Mouse (Mus musculus): ENCODE results near the gene Zfp941.
A peak's percentile ranks its signal among the peaks of the same experiment; 100 is the strongest.

DNA sequence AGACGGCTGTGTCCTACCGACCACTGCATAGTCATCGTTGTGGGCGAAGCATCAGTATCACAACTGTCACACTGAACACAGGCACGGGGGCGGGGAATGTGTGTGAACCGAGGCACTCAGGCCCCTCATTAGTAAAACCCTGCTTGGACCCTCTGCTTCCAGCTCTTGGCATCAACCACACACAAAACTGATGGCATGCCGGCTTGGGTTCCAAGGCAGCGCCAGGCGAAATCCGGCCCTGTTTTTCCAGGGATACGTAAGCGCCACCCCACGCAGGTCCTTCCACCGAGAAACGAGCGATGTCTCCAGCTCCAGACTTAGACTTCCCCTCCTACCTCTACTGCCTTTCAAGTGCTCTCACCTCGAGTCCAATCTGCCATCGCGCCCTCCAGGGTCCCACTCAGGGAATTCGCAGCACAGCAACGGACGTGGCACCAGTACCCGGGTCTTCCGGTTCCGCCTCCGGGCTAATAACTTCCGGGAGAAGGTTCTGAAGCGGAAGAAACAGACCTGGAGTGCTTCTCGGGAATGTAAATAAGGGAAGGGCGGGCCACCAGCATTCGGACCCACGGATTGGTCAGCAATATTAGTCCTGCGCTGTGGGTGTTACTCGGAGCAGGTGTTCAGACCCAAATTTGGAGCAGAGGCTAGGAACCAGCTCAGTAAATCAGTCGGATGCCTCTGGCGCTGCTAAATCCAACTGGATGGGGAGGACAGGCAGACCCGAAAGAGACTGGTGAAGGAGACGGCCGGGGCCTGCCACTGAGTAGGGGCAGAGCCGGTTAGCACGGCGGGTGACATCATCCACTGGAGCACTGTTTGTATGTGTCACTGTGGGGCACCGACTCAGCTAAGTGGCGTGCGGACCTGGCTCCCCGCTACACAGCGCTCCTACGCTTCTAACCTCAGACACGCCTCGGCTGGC, 34.1 kb upstream of the Zfp941 start, which contains the start of gene Gm45785:
- TF ChIP-seq CTCF (IDR thresholded peaks at IDR 0.05; ENCODE audit: low read depth): peak; percentile 27; the same call in 1 of the 2 replicates
- no peak for TF ChIP-seq EP300 (optimal IDR thresholded peaks at IDR 0.05)

Measured in stomach, postnatal 0 days (tissue).